Mouse (Mus musculus) kidney, adult 2 months (tissue): ENCODE measurements around the gene Foxp1.

ENCODE experiments used
- CTCF ChIP-seq: fragments of 200-500 bp; conservative IDR thresholded peaks from 2 replicates; pipeline ENCODE4 v1.5.1; 2011; ENCODE audit warnings: low read depth, mild to moderate bottlenecking, control low read depth, low read length, moderate library complexity, mixed read lengths; ENCODE audit not compliant: insufficient read depth, insufficient read length
- POLR2A ChIP-seq: fragments of 200-500 bp; IDR thresholded peaks from one replicate; pipeline ENCODE4 v1.6.1; 2011; ENCODE audit warnings: low read depth, low read length, control low read depth

GRCm38 (mm10) chr6:99185797-99186196, 336.7 kb downstream of the Foxp1 start:
- no peak for TF ChIP-seq CTCF
- TF ChIP-seq POLR2A = no peak
